Mouse (Mus musculus) telencephalon, adult 2 months (tissue): ENCODE data around the gene Micu1.

Source experiments
- DNase-seq: peaks from one replicate; pipeline ENCODE4 v3.0.0-alpha.2; 2011; ENCODE audit warnings: low read depth, low spot score

Micu1 gene

DNA sequence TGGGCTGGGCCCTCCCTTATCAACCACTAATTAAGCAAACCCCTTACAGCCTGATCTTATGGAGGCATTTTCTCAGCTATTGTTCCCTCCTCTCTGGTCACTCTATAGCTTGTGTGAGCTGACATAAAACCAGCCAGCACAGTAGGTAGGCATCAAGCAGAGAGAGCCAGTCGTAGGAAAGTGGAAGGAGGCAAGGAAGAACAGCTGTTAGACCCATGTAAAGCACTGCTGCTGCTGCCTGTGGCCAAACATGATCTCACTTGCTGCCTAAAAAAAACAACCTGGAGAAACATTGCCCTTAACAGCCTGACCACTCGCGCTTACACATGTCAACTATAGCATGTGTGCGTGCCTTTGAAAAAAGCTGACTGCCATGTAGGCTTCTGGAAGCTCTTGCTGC is 19.3 kb downstream of the Micu1 start:
- DNase-seq: no peak

DNA sequence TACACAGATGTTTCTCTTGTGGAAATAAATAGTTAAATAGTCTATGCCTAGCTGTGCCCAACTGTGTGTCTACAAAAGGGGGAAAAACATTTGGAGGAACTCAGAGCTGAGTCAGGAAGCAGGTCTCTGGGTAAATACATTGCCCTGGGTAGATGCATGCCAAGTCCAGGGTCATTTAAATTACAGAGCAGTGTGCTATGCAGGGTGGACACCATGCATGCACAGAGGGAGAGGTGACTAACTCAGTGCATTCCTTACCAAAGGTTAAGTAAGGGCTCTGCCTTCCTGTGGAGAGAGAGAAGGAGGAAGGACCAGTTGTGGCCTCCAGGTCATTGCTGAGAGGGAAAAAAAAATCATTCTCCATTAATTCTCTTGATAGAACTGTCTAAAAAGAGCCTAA is 22.4 kb downstream of the Micu1 start:
- no peak for DNase-seq

DNA sequence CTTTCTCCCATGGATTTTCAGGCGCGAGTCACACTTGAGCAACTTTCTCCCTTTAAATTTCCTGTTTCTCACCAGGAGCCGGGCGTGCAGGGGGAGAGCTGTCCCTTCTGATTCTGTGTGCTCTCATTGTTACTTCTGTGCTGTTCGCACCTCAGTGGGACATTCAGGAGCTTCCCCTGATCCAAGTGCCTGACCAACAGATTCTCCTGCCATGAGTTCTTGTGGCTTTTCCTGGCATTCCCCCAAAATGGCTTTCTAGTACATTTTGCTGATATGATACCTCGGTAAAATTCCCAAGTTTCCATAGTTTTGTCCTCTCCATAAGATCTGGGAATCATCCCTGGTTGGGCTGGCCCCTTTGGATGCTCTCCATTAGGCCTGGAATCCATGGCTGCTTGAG is 25.0 kb downstream of the Micu1 start:
- DNase-seq: no peak

DNA sequence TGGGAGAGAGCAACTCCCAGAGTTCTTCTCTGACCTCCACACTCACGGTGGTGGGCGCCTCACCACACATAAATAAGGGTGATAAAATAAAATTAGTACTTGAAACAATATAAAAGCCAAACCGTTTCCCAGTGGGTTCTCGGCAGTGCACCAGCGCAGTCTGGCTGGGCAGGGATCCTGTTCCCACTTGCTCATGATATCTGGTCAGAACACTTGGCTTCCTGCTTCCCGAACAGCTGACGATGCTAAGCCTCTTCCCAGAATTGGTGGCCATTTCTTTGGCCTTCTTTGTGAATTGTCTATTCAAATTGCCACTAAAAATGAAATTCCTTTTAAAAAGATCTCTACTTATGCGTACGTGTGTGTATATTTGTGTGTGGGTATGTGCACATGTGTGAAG is 27.0 kb downstream of the Micu1 start:
- DNase-seq: no peak

DNA sequence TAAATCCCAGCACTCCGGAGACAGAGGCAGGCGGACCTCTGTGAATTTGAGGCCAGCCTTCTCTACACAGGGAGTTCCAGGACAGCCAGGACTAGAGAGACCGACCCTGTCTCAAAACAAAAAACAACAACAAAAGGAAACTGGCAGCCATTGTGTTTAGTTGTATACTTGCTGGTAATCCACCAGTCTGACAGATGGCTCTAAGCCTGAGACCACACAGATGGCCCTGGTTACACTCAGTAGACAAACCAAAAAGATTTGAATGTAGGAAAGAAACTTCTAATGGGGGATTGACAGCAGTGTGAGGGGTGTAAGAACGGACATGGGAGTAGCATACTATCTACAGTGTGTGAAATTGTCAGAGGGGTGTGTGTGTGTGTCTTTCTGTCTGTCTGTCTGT is 27.6 kb downstream of the Micu1 start:
- no peak for DNase-seq

DNA sequence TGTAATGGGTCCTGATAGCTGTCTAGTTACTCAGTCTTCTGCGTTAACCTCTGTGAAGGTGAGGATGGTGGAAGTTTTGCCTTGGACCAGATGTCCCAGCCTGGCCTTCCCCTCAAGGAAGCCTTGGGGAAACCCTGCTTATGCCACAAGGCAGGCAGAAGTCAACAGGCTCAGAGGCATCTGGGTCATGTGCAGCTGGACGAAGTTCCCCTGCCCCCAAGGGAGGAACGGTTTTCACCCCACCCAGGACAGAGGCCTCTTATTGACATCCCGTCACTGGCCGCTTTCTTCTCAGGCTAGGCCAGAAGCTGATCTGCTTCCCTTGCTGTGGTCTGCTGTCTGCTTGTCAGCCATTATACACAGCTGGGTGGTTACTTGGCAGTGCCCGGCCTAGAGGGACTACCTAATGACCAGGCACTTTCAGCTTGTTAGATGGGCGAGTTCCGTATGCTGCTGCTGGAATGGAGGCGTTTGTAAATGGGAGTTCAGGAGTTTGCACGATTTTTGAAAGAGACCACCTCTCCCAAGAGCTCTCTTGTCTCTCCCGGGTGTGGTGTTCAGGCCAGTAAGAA is 33.8 kb downstream of the Micu1 start:
- peak; percentile 9 for DNase-seq

DNA sequence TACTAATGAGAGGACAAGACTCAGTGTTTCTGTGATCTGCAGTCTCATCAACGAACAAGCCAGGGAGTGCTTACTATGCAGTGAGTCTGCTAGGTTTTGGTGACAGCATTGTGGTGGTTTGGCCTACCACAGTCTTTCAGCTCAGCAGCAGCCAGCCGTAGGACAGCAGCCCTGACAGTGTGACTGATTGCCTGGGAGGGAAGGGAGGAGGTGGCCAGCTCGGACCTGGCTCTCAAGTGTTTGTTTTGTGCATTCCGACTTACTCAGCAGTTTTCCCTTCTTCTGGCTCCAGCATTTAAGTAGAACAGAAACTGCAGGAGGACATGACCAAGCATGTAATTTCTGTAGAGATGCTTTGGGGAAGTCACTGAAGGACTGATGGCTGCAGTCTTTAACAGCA is 39.2 kb downstream of the Micu1 start:
- no peak for DNase-seq

DNA sequence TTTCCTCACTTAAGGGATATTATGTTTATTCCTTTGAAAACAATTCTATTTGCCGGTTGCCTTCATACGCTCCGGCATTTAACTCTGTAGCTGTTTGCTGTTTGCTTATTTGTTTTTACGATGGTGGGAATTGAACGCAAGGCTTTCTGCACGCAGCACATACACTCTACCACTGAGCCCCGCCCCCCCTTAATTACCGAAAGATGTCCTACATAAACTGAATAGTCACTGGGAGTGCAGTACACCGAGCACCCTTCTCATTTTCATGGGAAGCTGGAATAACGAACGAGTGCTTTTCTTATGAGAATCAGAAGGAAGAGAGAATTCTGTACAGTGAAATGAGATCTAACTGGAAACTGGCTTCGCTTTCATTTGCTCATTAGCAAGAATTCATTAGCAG is 41.1 kb downstream of the Micu1 start:
- no peak for DNase-seq

DNA sequence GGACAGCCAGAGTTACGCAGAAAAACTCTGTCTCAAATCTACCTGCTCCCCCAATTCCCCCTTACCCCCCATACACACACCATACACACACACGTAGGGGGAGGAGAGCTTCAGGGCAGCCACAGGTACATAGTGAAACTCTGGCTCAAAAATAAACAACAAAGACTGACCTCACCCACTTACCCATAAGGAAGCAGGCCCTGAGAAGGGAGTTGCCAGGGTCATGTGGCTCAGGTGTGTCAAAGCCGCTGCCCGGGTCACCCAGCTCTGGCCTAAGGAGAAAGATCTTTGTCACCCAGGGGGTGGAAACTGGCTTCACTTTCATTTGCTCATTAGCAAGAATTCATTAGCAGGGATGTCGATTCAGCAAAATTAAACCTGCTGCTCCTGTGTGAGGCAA is 41.7 kb downstream of the Micu1 start:
- no peak for DNase-seq

DNA sequence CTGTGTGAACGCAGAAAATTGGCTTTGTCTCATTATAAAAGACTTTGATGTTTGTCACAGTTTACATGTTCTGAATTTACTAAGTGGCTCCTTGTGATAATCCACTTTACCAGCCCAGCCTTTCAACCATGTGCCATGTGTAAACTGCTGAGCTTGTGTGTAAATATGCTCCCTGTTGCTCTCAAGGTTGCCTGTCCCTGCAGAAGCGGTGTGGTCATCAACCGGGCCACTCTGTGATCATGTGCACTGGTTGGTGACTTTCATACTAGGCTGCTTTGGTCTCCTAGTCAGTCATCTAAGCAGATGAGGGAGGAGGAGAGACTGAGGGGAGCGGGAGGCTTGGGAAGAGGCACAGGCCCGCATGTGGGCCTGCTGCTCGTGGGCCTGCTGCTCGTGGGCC is 45.1 kb downstream of the Micu1 start:
- DNase-seq: no peak

DNA sequence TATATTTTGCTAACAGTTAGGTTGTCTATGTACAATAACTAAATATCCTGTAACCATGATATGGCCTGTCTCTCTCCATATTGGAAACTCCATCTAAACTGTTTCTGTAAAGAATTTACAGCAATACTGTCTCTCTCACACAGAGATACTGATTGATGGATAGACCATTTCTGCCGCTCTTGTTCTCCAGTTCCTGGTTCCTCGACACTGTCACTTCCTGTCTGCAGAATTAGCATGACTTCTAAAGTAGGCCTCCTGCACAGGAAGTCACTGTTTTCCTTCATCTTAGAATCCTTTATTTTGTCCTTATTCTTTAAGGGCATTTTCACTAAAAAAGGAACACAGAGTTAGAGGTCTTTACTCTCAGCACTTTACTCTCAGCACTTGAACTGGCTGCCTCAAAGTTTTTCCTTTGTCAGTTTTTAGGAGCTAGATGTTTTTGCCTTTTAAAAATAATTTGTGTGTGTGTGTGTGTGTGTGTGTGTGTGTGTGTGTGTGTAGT is 46.5 kb downstream of the Micu1 start:
- DNase-seq: no peak

DNA sequence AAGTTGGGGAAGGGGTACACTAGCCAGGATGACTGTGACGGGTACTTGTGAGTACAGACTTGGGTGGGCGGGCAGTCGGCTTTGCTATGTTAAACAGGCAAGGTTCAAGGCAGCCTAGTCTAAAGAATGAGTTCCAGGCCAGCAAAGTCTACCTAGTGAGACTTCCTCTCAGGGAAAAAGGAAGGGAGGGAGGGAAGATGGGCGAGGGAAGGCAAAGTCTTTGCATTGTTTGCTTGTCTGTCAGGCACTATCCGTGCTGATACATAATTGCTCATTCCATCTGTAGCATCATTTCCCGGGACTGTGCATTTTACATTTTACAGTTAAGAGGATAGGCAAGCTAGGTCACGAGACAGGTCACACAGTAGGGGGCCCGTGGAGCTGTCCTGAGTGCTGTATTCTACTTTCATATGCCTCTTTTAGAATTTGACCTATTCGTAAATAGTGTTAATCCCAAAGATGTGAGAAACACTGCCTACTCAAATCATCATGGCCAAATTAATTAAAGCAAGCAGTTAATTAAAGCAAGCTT is 51.3 kb downstream of the Micu1 start:
- DNase-seq: no peak

DNA sequence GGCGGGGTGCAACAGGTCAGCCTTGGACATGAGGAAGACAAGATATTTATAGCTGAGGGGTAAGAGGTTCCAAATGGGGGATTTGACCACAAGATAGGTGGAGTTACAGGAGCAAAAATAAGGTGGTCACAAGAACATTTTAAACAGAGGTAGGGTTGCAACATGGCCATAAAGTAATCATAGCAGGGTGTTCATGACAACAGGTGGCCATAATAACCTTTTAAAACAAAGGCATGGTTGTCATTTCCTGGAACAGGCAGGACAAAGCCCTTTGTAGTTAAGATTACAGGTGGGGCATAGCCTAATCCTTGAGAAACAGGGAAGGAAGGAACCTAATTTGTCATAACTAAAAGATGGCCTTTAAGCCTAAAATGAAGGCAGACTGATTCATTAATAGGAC is 51.8 kb downstream of the Micu1 start:
- DNase-seq: no peak

DNA sequence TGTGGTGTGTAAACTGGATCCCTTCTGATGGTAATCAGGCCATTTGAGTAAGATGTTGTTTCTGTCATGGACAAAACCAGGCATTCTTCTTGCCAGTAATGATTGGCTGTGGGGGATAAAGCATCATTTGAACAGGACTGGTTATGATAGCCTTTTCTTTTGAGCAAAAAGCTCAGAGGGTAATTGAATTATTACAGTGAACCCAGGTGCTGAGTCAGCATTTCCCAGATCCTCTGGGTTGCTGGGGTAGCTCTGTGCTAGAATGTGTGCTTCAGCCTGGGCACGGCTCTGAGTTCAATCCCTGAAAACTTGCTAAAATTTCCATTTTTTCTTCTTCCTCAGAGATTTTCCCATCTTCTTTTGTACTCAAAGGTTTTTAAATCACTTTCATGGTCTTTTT is 52.6 kb downstream of the Micu1 start:
- no peak for DNase-seq

DNA sequence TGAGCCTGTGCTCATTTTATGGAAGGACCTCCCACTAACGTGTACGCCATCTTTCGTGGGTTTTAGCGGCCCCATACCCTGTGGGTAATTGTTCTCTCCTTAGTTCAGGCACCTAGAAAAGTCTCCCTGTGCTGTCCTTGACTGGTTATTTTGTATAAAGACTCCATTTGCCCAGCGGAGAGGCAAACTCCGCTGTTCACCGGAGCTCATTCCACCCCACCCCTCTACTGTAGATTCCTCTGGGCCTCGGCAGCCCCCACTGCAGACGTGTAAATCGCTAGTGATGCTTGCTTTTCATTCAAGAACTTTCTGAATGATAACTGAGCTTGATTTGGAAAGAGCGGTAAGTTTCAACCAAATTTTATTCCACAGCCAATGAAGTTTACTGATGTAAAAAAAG is 53.4 kb downstream of the Micu1 start:
- no peak for DNase-seq

DNA sequence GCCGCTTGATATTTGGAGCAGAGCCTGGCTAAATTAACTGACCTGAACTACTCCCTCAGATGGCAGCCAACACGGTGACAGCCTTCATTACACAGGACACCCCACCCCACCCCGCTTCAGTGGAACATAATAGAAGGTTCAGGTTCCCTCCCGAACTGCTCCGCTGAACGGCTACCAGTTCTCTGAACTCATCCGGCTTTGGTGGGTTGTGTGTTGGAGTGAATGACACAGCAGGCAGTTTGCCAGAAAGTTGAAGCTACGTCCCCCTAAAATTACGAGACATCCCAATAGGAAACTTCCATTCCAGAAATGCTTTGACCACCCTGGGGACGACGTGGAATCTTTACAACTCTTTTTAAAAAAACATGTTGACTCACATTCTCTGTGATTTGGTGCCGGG is 53.8 kb downstream of the Micu1 start:
- no peak for DNase-seq

DNA sequence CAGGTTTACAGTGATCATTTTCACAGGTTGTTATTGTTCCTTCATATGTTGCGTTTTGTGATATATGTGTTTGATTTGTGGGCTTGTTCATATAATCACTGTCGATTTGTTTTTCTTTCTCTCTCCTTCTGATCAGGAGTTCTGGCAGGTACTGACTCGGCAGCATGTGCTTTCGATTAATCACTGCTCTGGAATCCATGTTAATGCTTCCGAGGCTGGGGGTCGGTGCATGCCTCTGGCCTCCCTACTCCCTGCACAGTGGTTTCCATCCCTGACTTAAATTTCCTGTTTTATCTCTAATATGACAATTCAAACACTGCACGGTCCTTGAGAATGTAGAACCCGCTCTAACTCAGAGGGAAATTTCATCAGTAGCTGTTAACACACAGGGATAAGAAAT is 54.3 kb downstream of the Micu1 start:
- DNase-seq: no peak

DNA sequence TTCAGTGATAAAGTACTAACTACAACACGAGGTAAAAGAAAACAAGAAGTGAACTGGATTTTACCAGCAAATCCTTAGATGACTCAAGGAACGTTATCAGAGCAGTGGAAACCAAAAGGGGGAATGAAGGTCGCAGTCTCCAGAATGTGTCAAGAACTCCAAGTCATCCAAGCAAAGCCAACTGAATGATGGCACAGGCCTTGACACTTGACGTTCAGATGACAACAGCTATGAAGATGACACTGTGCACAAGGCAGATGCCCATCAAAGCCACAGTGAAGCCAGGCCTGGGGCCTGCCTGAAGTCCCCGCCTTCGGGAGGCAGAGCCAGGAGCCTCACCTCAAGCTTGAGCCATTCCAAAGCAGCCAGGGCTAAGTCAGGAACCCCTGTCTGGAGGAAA is 62.5 kb downstream of the Micu1 start:
- no peak for DNase-seq

DNA sequence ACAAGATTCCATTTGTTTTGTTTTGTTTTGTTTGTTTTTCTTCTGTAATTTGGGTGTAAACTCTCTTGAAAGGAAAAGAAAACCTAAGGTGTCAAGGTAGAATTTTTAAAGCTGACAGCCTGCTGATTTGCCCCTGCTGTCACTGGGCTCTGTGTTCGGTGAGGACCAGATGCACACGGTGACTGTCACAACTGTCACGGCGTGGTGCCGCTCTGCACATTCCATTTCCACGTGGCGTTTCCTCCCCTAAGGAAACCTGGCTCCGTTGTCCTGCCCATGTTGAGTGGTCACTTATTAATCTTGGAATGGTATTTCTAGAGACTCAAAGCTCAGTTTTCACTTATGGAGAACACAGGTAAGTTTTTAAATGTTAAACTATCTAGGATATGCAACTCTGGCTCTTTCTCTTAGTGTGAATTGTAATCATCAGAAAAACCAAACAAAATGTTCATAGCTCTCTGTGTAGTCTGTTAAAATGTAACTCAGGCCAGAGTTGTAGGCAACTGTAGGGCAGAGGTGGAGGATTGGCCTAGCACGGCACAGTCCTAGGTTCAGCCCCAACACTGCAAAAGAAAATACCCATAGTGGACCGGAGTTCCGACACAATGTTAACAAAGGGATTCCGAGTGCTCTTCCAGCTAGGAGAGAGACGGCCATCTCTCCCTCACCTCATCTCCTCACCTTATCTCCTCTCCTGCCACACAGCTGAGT is 66.2 kb downstream of the Micu1 start:
- DNase-seq: no peak

DNA sequence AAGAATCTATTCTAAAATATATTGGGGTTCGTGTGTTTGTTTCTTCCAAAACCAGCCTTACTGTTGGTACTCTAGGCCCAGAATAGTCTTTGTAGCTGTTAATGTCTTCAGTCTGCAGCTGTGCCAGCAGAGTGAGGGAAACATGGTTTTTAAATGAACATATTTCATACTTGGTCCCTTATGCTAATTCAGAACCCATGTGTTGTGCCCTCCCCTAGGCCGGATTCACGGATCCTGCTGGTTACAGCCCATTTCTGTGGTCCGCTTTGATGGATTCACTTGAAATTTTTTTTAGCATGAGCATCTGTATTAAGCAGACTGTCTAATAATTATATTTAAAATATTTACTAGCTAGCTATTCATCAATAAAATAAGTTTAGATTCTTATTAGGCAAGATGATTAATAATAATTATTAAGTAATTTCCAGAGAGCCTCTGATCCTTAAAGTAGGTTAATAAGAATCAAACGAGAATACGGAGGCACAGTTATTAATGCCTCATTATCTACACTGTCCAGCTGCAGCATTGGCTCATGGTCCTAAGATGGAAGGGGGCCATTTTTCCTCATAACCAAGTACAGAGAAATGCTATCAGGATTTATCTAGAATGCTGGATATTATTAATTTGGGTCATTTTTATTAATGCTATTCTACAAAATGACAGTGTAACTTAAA is 69.2 kb downstream of the Micu1 start:
- no peak for DNase-seq

DNA sequence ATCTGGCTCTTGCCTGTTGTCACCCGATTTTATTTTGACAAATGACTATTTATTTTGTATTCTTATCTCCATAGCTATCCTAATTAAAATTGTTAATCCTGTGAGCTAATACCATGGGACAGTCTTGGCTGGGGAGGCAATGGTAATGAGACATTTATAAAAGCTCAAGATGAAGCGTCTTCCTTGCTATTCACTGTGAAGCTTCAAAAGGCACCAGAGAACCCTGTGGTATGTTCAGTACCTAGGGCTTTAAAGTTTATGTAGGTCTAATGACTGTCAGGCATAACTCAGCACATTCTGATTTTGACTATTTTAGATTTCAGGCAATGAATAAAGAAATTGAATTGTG is 69.7 kb downstream of the Micu1 start:
- no peak for DNase-seq

DNA sequence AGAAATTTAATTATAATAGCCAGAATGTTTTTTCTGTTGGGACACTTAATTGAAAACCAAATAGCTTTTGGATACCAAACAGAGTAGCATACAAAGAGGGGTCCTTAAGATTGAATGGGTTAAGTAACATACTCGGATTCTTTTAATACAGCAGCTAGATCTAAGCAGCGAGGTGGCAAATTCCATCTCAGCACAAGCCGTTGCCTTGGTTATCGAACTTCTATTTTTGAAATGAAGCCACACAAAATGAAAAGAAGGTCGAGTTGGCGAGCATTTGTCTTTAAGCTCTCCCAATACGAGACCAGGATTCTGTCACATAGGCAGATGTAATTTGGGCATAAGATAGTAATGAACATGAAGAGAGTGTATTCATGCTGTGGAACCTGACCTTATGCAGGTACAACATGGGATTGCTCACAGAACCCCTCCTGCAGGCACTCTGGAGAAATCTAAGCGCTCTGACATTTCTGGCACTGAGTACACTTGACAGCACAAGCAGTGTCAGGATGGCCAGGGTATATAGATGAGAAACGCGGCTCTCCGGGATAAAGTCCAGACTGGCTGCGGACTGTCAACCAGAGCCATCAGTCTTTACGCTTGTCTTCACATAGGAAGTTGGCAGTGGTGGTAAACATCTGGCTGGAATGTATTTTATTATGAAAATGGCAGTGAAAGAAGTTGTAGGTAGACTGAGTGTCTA is 71.3 kb downstream of the Micu1 start:
- peak; percentile 29 for DNase-seq
